Mouse (Mus musculus): Measurements from ENCODE around the gene Tmem190. TPM values are rescaled to one million over a fixed set of nuclear protein-coding genes. Genes with fewer than 3 reads are reported as not detected.
A peak's percentile ranks its signal among the peaks of the same experiment; 100 is the strongest.

Tmem190 gene
- polyA plus RNA-seq, 1 experiment from 2014 or later: 0.67 TPM

DNA sequence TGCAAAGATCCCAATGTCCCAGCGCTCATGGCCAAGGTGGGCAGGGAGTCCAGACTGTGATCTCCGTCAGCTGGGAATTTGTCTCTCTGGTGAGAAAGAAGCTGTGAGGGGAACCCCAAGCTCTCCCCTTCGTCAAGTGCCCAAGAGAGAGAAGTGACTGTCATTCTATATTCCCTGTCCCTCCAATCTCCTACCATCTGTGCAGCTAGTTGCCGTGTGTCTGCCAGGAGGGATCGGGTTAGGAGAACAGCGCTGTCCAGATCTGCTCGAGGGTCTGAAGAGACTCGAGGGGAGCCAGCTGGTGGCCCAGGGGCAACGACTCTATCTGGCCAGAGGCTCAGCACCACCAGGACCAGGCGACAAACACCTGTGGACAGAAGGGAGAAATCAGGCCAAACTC, 6.6 kb upstream of the Tmem190 start:
- H3K27me3 ChIP-seq: no peaks in the 10 kb centered on the region
- TF ChIP-seq CTCF (IDR thresholded peaks at IDR 0.05): no peak
- ChIA-PET POLR2A (interaction anchor here (0.5 to 1.4 kb wide), 3 partner anchors 13 to 113 kb away, joined by 3 to 4 read pairs (median 3); partner anchors contain the start of gene Tmem238), CTCF (no interaction called here)
- ATAC-seq (no peak), DNase-seq (ENCODE audit: low read depth, low spot score) (no peak)
- in situ Hi-C loops (cut with MboI; ENCODE audit: low pct_unique_long_range_greater_than_20kb): no loop called here

DNA sequence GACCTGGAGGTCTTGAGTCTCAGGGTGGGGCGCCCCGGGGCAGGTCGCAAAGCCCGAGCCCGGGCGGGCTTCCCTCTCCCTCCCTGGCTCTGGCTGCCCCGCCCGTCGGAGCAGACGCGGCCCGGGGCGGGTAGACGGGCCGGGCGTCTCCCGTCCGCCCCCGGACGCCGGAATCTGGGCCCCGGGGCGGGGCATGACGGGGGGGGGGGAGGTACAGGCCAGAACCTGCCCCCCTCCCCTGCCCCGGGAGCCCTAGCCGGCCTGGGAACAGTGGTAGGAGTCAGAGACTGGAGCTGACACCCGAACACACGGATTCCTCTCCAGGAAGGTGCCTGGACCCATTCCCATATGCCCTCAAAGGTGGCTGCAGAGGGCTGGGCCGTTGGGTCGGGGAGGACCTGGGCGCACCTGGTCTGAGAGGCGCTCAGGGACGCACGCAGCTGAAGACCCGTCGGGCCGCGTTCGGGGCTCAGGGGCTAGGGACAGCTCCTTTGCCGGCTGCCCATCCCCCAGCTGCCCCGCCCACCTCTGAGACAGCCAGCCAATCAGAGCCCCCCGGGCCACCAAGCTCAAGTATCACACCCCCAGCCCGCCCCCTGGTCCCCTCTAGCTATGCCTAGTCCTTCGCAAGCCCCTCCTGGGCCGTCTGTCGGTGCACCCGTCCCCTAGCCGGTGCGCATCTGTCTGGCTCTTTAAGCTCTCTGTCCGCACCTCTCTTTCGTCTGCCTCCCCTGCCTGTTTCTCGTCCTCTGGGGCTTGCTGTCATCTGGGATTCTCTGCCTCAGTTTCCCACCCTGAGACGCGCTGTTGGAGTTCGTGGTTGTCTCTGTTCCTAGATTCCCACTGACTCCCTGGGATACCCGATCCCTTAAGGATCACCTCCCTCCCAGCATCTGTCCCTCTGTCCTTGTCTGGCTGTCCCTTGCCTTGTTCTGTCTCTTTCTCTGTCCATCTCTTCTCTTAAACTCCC, 5.6 kb upstream of the Tmem190 start:
- DNase-seq (ENCODE audit: low read depth, low spot score) (no peak), ATAC-seq (peak; percentile 7)
- no peaks in the 10 kb centered on the region for H3K27me3 ChIP-seq
- in situ Hi-C loops (cut with MboI; ENCODE audit: low pct_unique_long_range_greater_than_20kb): no loop called here
- CTCF ChIA-PET: no interaction called here
- no peak for TF ChIP-seq CTCF (IDR thresholded peaks at IDR 0.05)
- POLR2A ChIA-PET: interaction anchor here (1.4 kb wide), 1 partner anchor 12 kb away, joined by 4 read pairs; the partner anchor contains the start of gene Tmem238

DNA sequence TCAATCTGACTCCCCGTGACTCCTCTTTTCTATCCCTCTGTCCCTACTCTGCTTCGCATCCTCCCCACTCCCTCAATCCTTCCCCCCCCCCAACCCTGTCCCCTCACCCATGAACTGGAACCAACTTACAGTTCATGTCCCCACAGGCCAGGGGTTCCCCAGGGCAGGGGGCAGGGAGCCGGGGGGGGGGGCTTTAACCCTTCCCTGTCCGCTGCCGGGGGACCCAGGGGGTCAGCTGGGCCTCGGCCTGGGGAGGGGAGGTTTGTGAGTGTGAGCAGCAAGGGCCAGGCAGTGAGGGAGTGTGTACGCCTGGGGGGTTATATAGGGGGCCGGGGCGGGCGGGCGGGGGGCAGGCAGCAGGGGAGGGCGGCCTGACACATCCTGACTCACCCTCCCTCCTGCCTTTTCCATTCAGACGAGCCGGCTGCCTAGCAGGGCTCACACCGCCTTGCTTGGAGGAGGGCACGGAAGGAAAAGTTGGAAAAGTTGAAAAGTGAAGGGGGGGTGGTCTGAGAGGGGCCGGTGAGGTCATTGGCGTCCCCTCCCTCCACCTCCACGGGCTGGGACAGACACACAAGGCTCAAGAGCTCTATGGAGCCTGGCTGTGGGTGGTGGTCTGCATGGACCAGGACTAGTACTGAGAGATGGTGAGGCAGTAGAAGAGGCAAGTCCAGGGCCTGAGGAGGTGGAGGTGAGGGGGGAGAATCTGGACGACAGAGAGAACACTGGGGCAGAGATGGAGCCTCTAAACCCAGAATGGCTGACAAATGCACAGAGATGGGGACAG, 4.7 kb upstream of the Tmem190 start:
- ATAC-seq (no peak), DNase-seq (ENCODE audit: low read depth, low spot score) (no peak)
- TF ChIP-seq CTCF (IDR thresholded peaks at IDR 0.05): no peak
- ChIA-PET POLR2A (interaction anchor here (1.8 kb wide), 1 partner anchor 33 kb away, joined by 5 read pairs; no protein-coding TSS in a partner anchor), CTCF (interaction anchor here (1.0 kb wide), 1 partner anchor 38 kb away, joined by 3 read pairs; the partner anchor contains the start of gene Kmt5c)
- H3K27me3 ChIP-seq: no peaks in the 10 kb centered on the region
- in situ Hi-C loops (cut with MboI; ENCODE audit: low pct_unique_long_range_greater_than_20kb): no loop called here

DNA sequence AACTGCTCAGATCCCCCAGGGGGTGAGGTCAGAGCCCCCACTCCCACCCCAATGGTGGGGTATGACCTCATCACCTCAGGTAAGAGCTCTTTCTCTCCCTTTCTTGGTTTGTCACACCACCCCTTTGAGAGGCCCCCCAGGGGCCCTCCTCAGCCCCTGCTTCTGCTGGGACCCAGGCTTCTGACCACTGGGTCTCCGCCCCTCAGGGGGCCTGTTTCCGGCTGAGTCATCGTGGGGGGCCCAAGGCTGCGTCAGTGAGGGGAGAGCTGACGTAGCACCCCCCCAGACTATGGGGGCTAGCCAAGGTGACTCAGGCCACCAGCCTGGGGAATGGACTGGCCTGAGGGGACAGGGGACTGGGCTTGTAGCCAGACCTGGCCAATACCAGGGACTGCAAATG, 2.8 kb upstream of the Tmem190 start:
- in situ Hi-C loops (cut with MboI; ENCODE audit: low pct_unique_long_range_greater_than_20kb): no loop called here
- no peak for ATAC-seq
- CTCF ChIA-PET: no interaction called here
- DNase-seq (ENCODE audit: low read depth, low spot score): no peak
- TF ChIP-seq CTCF (IDR thresholded peaks at IDR 0.05): no peak
- POLR2A ChIA-PET: interaction anchor here (0.5 to 1.8 kb wide), 4 partner anchors 27 to 87 kb away, joined by 3 to 5 read pairs (median 3); partner anchors contain the start of gene Cox6b2
- H3K27me3 ChIP-seq: no peaks in the 10 kb centered on the region

DNA sequence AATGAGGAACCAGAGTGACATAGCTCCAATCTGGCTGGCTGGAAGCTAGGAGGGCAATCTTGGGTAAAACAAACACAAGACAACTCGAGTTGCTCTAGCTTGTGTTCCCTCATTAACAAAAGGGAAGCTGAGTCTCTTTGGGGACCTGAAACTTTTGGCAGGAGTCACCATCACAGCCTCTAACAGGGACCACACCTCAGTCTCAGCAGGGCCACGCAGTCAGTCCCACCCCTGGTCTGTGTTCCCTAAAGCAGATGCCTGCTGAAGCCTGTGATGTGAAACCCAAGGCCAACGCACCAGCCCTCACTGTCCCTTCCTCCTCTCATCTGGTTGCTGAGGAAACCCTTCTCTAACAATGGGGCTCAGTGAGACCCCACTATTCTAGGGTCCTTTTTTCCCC, 607 bp upstream of the Tmem190 start:
- POLR2A ChIA-PET: no interaction called here
- ATAC-seq: no peak
- no peaks in the 10 kb centered on the region for H3K27me3 ChIP-seq
- TF ChIP-seq CTCF (IDR thresholded peaks at IDR 0.05): no peak
- CTCF ChIA-PET: interaction anchor here (1.0 to 1.1 kb wide), 2 partner anchors 15 to 36 kb away, joined by 3 read pairs; no protein-coding TSS in a partner anchor
- no peak for DNase-seq (ENCODE audit: low read depth, low spot score)
- in situ Hi-C loops (cut with MboI; ENCODE audit: low pct_unique_long_range_greater_than_20kb): no loop called here

DNA sequence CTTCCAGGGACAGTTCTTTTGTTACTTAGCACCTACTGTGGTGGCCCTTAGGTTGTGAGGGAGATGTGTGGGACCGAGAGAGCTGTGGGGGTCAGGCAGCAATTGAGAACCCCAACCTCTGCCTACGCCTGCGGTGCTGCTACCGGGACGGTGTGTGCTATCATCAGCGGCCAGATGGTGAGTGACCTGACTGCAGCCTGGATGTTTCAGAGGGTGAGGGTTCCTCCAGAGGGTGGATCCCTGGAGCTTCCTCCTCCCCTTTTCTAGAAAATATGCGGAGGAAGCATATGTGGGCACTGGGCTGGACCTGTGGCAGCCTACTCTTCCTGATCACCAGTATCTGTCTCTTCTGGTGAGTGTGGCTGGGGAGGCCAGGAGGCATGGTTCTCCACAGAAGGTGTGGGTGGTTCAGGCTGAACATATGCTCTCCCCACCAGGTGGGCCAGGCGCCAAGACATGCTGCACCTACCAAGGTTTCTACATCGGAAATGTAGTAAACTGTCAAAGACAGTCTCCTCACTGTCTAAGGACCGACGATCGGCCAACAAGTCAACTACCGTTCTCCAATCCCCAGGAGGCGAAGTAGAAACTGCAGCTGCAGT, 1.0 kb downstream of the Tmem190 start:
- no peaks in the 10 kb centered on the region for H3K27me3 ChIP-seq
- TF ChIP-seq CTCF (IDR thresholded peaks at IDR 0.05): no peak
- DNase-seq (ENCODE audit: low read depth, low spot score) (no peak), ATAC-seq (no peak)
- in situ Hi-C loops (cut with MboI; ENCODE audit: low pct_unique_long_range_greater_than_20kb): no loop called here
- POLR2A ChIA-PET: no interaction called here
- CTCF ChIA-PET: no interaction called here

DNA sequence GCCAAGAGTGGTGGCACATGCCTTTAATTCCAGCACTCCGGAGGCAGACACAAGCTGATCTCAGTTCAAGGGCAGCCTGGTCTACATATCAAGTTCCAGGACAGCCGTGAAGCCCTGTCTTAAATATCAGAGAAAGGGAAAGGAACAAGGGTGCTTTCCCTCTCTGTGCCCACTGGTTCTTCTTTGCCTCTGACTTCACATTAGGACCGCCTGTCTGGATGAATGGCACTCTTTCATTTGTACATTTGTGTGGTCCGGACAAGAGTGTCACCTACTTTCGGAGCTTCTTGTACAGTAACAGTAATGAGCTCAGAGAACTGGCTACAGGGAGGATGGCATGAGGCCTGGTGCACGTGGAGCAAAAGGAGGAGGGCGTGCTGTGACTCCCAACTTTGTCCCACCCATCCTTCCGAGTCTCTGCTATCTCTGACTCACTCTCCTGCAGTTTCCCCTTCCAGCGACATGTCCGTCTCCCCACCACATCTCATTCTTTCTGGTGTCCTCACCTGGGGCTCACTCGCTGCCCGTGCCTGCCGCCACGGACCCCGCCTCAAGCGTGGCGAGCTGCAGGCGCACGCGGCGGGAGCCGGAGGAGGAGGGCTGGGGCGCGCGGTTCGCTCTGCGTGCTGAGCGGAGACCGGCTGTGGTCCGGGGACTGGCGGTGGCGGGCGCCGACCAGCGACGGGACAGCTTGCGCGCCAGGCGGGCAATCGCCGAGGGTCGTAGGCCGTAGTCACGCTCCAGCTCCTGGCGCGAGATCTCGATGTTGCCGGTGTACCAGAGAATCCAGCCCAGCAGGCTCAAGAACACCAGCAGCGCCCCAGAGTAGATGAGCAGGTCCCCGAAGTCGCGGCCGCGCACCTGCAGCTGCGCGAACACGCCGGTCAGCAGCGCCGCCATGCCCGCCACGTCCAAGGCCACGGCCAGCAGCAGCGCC, 6.0 kb downstream of the Tmem190 start:
- no peaks in the 10 kb centered on the region for H3K27me3 ChIP-seq
- POLR2A ChIA-PET: interaction anchor here (0.6 to 1.6 kb wide), 5 partner anchors 12 to 52 kb away, joined by 3 to 4 read pairs (median 4); no protein-coding TSS in a partner anchor
- peak; percentile 42 for ATAC-seq
- TF ChIP-seq CTCF (IDR thresholded peaks at IDR 0.05): peak; percentile 78
- DNase-seq (ENCODE audit: low read depth, low spot score): no peak
- in situ Hi-C loops (cut with MboI; ENCODE audit: low pct_unique_long_range_greater_than_20kb): no loop called here
- CTCF ChIA-PET: interaction anchor here (0.9 to 1.4 kb wide), 3 partner anchors 24 to 83 kb away, joined by 3 to 4 read pairs (median 3); partner anchors contain the start of gene Kmt5c

DNA sequence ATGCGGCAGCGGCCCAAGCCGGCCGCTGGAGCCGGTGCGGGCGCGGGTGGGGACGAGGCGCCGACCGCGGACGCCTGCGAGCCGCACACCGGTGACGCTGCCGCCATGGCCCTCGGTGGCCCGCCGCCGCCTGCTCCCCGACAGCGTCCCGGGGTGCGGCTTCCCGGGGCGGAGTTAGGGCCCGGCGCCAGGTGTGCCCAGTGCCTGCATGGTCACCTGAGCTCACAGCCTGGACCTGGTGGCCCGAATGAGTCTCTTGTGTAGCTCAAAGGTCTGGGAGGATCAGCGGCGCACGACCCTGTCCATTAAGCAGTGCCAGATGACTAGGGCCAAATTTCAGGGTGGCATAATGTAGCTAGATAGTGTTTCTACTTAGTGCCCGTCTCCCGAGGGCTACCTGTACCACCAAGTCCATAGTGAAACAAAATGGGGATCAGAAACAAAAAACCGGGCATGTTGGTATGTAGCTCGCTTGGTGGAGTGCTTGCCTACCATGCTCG, 6.7 kb downstream of the Tmem190 start, which contains the start of gene Tmem238:
Gene Tmem238, minus strand, starts transcription at position 221 of the 500 bp plus-strand sequence.
- ATAC-seq (no peak), DNase-seq (ENCODE audit: low read depth, low spot score) (no peak)
- no peaks in the 10 kb centered on the region for H3K27me3 ChIP-seq
- CTCF ChIA-PET: interaction anchor here (0.7 to 1.4 kb wide), 4 partner anchors 8 to 84 kb away, joined by 3 to 4 read pairs (median 3); partner anchors contain the start of gene Kmt5c
- POLR2A ChIA-PET: interaction anchor here (0.6 to 1.6 kb wide), 6 partner anchors 13 to 104 kb away, joined by 3 to 4 read pairs (median 4); partner anchors contain the start of gene Hspbp1
- TF ChIP-seq CTCF (IDR thresholded peaks at IDR 0.05): no peak
- in situ Hi-C loops (cut with MboI; ENCODE audit: low pct_unique_long_range_greater_than_20kb): no loop called here
